Mouse (Mus musculus): ENCODE measurements around the gene Gm3594. TPM values are rescaled to one million over a fixed set of nuclear protein-coding genes. Genes with fewer than 3 reads are reported as not detected.

Gm3594 gene
- polyA plus RNA-seq, 1 experiment from 2014 or later: not detected

Other genes with a start within 250 kb of the Gm3594 start
- not detected in 2 replicates for gene Gm21560, start 225.3 kb downstream of the Gm3594 start, polyA plus RNA-seq (2015; fragmentation: Nextera tagmentation; extraction: Ambion mirVana)
- gene Gm3411, start 157.4 kb downstream of the Gm3594 start, polyA plus RNA-seq (2015; fragmentation: Nextera tagmentation; extraction: Ambion mirVana): 2.6 and 3.0 TPM in 2 replicates
- gene Gm21103, start 139.8 kb downstream of the Gm3594 start, polyA plus RNA-seq (2015; fragmentation: Nextera tagmentation; extraction: Ambion mirVana): 0.32 and 0.36 TPM in 2 replicates
- not detected in 2 replicates for gene Gm3618, start 100.9 kb downstream of the Gm3594 start, polyA plus RNA-seq (2015; fragmentation: Nextera tagmentation; extraction: Ambion mirVana)
- not detected in 2 replicates for gene Gm16440, start 54.3 kb downstream of the Gm3594 start, polyA plus RNA-seq (2015; fragmentation: Nextera tagmentation; extraction: Ambion mirVana)
- gene Gm3591, start 32.1 kb downstream of the Gm3594 start, polyA plus RNA-seq (2015; fragmentation: Nextera tagmentation; extraction: Ambion mirVana): 1.9 and 3.8 TPM in 2 replicates
- gene Gm8356, start 92.7 kb upstream of the Gm3594 start, polyA plus RNA-seq (2015; fragmentation: Nextera tagmentation; extraction: Ambion mirVana): not detected in 2 replicates
- 0.74 and 0.82 TPM in 2 replicates for gene Gm3629, start 146.0 kb upstream of the Gm3594 start, polyA plus RNA-seq (2015; fragmentation: Nextera tagmentation; extraction: Ambion mirVana)
- not detected in 2 replicates for gene Gm3460, start 177.8 kb upstream of the Gm3594 start, polyA plus RNA-seq (2015; fragmentation: Nextera tagmentation; extraction: Ambion mirVana)
- gene Gm10251, start 239.6 kb upstream of the Gm3594 start, polyA plus RNA-seq (2015; fragmentation: Nextera tagmentation; extraction: Ambion mirVana): 0.23 and 0.25 TPM in 2 replicates